Mouse (Mus musculus) erythroid progenitor cell, adult 5-6 weeks (primary cell): Measurements from ENCODE around the gene Timd4. TPM values are rescaled to one million over a fixed set of nuclear protein-coding genes. Genes with fewer than 3 reads are reported as not detected.

Experiments used
- ATAC-seq: replicated peaks from 2 replicates; pipeline ENCODE4 v1.8.0; 2016; ENCODE audit warnings: moderate number of reproducible peaks, mild to moderate bottlenecking, moderate TSS enrichment, inconsistent platforms; ENCODE audit not compliant: poor library complexity, low FRiP score, severe bottlenecking
- total RNA-seq, 2 experiments: library from RNA; stranded (forward) in 1 of 2; stranded (reverse) in 1 of 2; fragments of 150-400 nt in 1 of 2; fragments of 186-747, 209-891 nt in 1 of 2; gene quantifications; 2 replicates each; pipeline versions ENCODE4 v1.2.3 to v1.2.4; 2015 to 2017; ENCODE audit warnings: low replicate concordance in 2 of 2

Timd4 gene
- total RNA-seq (2015; ENCODE audit: low replicate concordance) (2.9 and 3.8 TPM in 2 replicates), total RNA-seq (2017; ENCODE audit: low replicate concordance) (3.9 and 5.6 TPM in 2 replicates)

DNA sequence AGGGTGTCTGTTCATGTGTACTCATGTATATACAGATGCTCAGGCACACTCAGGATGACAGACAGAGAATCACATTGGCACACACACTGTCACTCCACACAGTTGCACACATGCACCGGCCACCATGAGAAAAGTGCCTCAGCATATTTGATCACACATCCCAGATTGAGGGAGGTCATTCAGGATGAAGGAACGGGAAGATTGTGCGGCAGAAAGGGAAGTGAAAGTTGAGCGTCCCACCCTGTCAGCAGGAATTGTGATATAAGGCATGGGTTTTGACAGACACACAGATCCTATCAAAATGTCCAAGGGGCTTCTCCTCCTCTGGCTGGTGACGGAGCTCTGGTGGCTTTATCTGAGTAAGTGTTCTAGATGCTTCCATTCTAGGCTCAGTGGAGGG lies at the start of gene Timd4:
Timd4 (plus strand) TSS at position 290 of the 400 bp plus-strand sequence.
- no peak for ATAC-seq

DNA sequence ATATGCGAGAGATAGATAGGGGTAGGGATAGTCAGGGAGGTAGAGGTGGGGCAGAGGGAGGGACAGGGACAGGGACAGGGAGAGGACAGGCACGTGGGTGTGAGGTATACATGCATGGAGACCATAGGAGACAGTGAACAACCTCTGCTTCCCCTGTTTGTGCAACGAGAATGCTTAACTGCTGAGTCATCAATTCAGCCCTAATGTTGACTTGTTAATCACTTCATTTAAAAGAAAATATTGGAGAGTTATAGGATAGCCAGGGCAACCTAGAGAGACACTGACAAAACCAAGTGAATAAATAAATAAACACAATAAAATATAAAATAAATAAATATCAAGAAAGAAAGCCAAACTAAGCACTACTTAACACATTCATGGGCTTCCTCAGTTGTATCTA lies 33.7 kb upstream of the Timd4 start:
- no peak for ATAC-seq

DNA sequence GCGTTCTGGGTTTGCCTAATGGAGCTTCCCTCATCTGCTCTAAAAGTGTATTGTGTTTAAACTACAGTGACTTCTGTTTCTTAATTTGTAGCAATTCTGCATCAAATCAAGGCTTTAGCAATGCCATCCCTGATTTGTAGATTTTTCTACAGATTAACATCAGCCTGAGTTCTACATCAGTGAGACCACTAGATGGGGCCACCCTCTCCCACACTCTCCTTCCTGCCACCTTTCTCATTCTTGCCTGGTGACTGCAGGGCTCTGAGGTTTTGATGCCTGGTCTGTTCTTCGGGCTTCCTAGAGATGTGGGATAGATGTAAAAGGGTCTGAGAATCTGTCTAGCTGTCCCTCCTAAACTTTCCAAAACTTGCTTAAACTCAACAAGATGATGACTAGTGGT lies 30.8 kb upstream of the Timd4 start:
- no peak for ATAC-seq

DNA sequence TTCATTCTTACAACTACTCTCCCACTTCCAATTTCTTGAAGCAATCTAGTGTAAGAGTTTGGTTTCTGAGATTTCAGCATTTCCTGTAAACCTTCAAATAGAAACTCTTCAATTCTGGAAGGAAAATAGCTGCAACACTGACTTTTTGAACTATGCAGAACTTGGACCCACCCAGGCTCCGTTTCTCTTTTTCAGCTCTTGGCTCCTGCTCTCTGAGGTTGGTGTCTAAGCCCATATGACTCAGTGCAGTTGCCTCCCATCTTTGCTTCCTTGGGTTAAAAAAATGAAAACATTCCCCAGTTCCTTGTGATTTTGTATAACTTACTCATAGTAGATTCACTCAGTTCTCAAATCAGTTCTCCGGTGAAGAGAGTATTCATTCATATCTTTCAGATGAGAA lies 6.2 kb upstream of the Timd4 start:
- no peak for ATAC-seq

DNA sequence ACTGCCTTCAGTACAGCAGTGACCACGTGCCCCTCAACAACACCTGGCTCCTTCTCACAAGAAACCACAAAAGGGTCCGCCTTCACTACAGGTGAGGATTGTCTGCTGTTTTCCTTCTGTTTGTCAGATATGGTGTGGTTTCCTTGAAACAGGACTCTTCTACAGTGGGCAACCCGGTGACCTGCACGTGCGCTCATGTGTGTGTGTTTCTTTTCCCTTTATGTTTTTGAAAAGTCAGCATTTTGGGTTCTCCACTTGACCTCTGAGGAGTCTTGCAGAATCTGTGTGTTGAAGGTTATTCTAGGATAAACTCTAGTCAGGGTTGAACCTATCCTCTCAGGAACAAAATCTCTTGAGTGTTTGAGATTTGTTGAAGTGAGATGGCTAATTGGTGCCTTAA lies 7.1 kb downstream of the Timd4 start:
- no peak for ATAC-seq

DNA sequence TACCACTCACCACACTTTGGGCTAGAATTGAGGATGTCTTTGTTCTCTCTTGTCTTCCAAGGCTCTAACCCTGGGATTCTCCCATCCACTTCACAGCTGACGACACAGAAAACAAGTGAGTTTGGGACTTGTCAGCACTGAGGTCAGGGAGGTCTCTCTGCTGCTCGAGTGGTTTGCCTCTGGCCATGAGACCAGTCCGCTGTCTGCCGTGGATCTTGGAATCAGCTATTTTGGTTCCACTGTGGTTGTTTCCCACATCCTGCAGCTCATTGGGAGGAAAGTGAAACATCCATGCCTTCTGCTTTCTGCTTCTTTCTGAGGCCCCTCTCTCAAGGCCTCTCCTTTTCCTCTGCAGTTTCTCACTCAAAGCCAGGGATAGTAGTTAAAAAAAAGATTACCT lies 9.3 kb downstream of the Timd4 start:
- ATAC-seq: no peak

DNA sequence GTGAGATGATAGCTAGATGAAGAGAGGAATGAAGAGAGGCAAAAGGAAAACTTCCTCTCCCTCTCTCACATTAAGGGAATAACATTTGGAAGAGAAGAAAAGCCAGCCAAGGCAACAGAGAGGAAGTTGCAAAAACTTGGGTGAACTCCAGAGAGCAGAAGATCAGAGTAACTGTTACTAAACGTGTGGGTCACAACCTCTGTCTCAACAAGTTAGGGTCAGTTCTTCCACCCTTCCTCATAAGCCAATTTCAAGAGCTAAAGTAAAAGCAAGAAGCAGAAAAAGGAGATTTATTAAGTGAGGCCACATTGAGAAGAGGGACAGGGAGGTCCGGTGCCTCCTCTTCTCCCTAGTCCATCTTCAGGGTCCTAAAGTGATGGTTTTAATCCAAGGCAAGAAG lies 19.7 kb downstream of the Timd4 start:
- no peak for ATAC-seq

DNA sequence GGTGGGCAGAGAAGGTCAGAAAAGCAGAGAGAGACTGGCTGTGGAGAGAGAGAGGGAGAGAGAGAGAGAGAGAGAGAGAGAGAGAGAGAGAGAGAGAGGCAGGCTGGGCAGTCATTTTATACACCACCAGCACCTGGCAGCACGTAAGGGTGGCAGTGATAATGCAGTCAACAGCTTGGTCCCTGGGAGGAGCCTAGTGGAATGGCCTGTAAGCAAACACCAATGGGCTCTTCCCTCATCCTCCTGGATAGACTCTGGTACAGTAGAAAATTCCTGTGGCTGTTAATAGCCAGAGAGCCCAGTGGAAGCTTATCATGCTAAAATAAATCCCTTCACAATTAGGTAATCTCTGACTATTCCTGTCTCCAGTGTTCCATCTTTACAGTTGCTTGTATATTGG lies 24.5 kb downstream of the Timd4 start:
- no peak for ATAC-seq

DNA sequence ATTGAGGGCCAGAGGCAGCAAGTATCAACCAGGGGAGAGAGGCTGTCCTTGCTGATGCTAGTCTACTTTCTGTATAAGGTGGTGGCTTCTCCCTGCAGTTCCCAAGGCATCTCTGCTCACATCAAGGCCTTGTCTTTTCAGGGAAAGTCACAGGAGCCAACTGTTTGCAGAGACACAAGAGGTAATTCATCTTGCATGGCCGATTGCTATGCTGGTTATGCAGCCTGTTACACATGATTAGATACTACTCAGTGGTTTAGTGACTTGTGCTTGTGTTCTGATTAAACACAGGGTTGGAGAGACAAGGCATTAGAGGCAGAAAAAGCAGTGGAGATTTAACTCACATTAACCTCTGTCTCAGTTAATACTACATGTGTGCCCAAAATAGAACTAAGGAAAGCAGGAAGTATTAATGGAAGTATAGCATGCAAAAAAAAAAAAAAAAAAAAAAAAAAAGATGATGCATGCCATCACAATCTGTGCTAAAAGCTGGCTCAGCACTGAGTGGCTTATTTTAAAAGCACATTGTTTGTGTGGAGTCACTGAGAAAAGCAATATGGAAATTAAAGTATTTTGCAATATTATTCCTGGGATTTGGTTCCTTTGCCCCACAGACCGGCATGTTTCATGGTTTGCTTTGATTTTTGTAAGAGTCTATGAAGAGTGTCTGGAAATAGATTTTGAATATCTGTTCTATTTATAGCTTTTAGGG lies 31.6 kb downstream of the Timd4 start:
- no peak for ATAC-seq

DNA sequence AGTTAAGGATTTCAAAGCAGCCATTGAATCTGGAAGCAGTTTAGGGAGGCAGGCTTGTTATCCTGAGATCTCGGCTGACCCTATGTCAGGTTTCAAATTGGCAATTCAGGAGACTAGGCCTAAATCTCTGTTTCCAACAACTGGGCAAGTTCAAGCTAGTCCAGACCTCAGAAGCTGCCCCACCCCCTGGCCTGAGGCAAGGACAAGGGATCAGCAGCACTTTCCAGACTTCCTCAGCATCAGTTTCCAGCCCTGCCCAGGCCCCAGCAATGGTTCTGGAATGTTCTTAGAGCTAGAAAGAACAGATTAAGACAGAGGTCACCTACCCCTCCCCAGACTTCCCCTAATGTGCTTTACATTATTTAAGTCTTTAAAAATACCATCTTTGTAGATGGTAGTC lies 36.1 kb downstream of the Timd4 start:
- no peak for ATAC-seq

DNA sequence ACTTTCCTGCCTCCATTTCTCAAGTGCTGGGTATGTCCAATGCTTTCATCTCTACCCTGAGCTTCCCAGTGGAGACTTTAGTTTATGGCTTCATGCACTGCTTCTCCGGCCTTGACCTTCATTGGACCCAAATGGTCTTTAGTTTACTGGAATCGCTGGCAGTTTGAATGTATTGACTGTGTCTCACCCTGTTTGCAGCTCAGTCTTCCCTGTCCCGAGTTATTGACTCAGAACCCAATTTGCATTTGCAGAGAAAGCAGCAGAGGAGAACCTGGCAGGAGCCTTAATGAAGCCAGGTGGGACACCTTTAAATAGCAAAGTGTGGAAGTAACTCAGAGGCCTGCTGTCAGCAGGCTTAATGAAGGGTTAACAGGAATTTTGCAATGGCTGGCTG lies 37.2 kb downstream of the Timd4 start:
- no peak for ATAC-seq

DNA sequence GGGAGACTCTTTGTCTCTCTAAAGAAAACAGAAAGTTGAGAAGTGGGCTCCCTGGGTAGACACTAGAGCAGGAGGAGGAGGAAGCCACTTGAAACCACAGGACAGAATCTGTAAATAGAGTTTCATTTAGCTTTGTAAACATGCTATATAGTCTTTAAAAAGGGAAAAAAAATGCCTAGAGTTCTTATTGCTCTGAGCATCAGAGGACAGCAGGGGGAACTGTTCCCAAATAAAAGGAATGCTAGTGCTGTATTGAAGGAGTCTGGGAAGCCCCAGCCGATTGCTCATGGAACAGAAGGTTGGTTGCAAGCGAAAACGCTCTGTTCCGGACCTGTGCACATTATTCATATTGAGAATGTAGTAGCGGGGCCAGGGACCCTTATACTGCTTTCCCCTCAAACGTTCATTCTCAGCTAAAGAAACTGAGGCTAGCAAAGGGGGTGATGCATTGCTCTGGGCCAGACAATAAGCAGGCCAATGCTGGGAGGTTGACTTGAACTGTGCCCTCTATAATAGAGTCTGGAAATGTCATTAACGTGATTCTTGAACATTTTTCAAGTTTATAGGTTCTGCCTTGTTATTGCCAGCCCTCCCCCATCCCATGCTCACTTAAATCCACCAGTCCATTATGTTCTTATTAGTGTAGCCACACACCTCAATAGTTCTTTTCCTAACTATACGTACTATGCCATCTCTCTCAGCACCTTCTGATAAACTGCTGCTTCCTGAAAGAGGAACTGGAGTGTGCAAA lies 37.8 kb downstream of the Timd4 start:
- ATAC-seq: no peak

DNA sequence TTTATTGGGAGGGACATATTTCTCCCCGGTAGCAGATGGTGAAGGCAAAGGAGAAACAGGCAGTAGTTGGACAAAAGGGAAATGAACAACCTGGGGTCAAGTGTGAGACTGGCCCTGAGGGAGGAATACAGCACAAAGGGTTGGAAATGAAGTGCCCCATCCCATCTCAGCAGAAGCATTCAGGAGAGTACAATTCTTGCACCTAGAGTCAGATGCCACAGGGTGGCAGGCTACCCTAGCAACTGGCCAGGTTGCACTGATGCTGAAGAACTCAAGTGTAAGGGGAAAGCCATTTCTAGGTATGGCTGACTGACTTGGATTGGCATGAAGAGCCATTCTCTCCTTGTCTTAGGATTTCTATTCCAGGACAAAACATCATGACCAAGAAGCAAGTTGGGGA lies 54.2 kb downstream of the Timd4 start:
- no peak for ATAC-seq

DNA sequence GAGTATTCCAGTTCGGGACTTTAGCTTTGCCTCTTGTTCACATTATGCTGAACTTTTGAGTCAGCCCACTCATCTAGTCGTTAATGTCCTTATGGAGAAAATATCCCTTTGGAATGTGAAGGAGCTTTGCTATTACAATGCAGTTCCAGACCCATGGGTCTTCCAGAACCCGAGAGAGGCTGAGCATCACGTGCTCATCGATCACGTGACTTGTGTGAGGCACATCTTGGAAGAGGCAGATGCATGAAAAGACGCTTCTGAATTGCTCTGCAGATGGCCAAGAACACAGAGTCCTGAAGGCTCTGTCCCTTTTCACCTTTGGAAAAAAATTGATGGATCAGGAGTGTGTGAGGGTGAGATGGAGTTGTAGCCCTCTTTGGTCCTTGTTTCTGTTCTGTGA lies 58.0 kb downstream of the Timd4 start:
- no peak for ATAC-seq

DNA sequence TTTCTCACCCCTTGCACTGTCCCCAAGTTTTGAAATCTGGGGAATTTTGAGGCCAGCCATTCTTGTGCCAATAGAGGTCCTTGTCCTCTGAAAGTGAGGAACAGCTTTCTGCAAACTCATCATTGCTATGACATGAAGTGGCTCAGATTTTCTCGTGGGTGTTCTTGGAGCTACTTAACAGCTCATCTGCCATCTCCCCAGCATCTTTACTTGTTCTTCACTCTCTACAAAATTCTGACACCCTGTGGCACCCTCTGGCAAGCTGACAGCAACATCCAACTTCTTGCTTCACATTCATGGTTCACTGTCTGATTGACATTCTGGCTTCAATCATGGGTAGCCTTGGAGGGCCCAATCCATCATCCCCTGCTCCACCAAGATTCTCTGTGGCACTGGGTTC lies 65.2 kb downstream of the Timd4 start:
- ATAC-seq: no peak

DNA sequence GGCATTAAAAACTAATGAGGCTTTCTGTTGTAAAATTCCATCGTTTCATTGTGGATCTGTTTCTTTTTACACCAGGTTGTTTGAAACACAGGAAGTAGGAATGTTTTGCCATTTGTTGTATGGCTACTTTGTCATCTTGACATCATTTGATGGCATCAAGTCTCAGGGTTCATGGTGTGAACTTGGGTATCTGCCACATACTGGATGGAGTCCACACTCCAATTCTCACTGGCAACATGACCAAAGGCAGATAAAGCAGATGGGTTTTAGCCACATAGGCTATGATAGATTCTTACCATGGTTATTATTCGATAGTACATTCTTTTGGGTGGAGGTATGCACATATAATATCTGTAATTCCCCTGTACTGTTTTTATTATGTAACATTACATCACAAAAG lies 71.9 kb downstream of the Timd4 start:
- ATAC-seq: no peak

DNA sequence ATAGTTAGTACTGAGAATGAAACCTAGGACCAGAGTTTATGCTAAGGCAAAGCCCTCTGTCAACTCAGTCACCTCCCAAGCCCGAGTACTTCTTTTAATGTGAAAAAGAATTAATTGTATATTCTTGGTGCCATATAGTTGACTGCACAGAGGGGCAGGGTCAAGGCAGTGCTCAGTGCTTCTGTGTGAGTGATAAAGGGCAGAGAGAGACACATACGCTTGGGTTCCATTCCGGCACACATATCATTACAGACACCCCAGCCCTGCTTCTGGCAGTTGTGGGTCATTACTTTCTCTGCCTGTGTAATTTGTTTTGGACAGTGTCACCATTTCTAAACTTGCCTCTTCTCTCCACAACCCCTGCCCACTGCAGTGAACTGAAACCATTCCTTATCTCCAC lies 78.5 kb downstream of the Timd4 start:
- no peak for ATAC-seq

Other genes with a start within 250 kb of the Timd4 start
- not detected in 2 replicates for gene BC053393, start 239.3 kb upstream of the Timd4 start, total RNA-seq (2015; ENCODE audit: low replicate concordance)
- gene BC053393, start 239.3 kb upstream of the Timd4 start, total RNA-seq (2017; ENCODE audit: low replicate concordance): not detected in 2 replicates
- not detected in 2 replicates for gene Dppa1, start 181.5 kb upstream of the Timd4 start, total RNA-seq (2015; ENCODE audit: low replicate concordance)
- gene Dppa1, start 181.5 kb upstream of the Timd4 start, total RNA-seq (2017; ENCODE audit: low replicate concordance): not detected in 2 replicates
- not detected in 2 replicates for gene Timd2, start 103.7 kb upstream of the Timd4 start, total RNA-seq (2015; ENCODE audit: low replicate concordance)
- gene Timd2, start 103.7 kb upstream of the Timd4 start, total RNA-seq (2017; ENCODE audit: low replicate concordance): not detected in 2 replicates
- gene Havcr1, start 75.7 kb upstream of the Timd4 start, total RNA-seq (2015; ENCODE audit: low replicate concordance): not detected in 2 replicates
- not detected in 2 replicates for gene Havcr1, start 75.7 kb upstream of the Timd4 start, total RNA-seq (2017; ENCODE audit: low replicate concordance)